Mouse (Mus musculus): ENCODE results near the gene N4bp2l1.

DNA sequence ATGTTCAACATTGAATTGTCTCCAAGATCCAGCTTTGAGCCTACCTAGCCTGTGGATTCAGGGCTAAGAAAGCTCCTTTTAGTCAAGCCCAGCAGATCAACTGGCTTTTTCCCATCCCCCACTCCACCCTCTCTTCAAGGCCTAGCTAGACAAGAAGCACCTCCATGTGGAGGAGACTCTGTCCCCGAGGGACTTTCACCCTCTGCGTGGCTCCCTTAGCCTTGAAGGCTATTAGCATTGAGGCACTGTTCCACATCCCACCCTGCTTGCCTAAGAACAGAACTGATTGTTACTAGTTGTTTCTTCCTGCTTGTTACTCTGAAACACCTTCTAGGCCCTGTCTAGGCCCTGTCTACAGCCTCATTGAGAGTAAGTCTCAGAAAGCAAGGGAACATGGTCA is 7.0 kb downstream of the N4bp2l1 start:
- TF ChIP-seq POLR2A (IDR thresholded peaks at IDR 0.05; ENCODE audit: extremely low read depth, insufficient read depth, low read length) (no peak), CTCF (IDR thresholded peaks at IDR 0.05; ENCODE audit: low read depth, low read length) (no peak)
